Mouse (Mus musculus) liver, embryonic 16.5 days (tissue): ENCODE results near the gene Gm5938. TPM values are rescaled to one million over a fixed set of nuclear protein-coding genes. Genes with fewer than 3 reads are reported as not detected.

ENCODE experiments used
- ATAC-seq: fragments of 200-750 bp; cut with Nextera tagmentation; 2 replicates; pipeline ENCODE4 v1.8.0; 2017; ENCODE audit warnings: low read depth, mild to moderate bottlenecking, moderate number of reproducible peaks, moderate library complexity
- H3K27ac ChIP-seq: fragments of 300-500 bp; sonication (generic); 2 replicates; pipeline ENCODE4 v1.5.1; 2014; ENCODE audit warnings: mild to moderate bottlenecking, low read length
- H3K27me3 ChIP-seq: fragments of 300-500 bp; sonication (generic); 2 replicates; pipeline ENCODE4 v1.6.1; 2014; ENCODE audit warnings: low read depth, low read length, mixed read lengths; ENCODE audit not compliant: control insufficient read depth, insufficient read depth
- H3K36me3 ChIP-seq: fragments of 300-500 bp; sonication (generic); 2 replicates; pipeline ENCODE4 v1.6.1; 2014; ENCODE audit warnings: mild to moderate bottlenecking; ENCODE audit not compliant: control insufficient read depth, insufficient read depth
- H3K4me1 ChIP-seq: fragments of 300-500 bp; sonication (generic); 2 replicates; pipeline ENCODE4 v1.6.1; 2014; ENCODE audit warnings: low read depth, low read length, mixed read lengths; ENCODE audit not compliant: control insufficient read depth
- H3K4me2 ChIP-seq: fragments of 300-500 bp; sonication (generic); 2 replicates; pipeline ENCODE4 v1.6.1; 2014; ENCODE audit warnings: low read depth, low read length, mixed read lengths
- H3K4me3 ChIP-seq: fragments of 300-500 bp; sonication (generic); 2 replicates; pipeline ENCODE4 v1.5.1; 2014; ENCODE audit warnings: low read depth, mild to moderate bottlenecking, low read length
- H3K9ac ChIP-seq: fragments of 300-500 bp; sonication (generic); 2 replicates; pipeline ENCODE4 v1.6.1; 2014; ENCODE audit warnings: low read depth, low read length
- H3K9me3 ChIP-seq: fragments of 300-500 bp; sonication (generic); replicated peaks from 2 replicates; pipeline ENCODE4 v1.6.1; 2016; ENCODE audit warnings: low read length; ENCODE audit not compliant: control insufficient read depth
- WGBS: fragments of 180-500 bp; shearing (Covaris S2); extraction: QIAGEN DNeasy Blood & Tissue Kit; methylation state at CpG from one replicate; pipeline ENCODE4 v1.1.7; 2014; ENCODE audit not compliant: insufficient replicate concordance; 5-methylcytosine and 5-hydroxymethylcytosine counted together
- polyA plus RNA-seq: library from polyadenylated mRNA; unstranded; fragments of >200 nt; fragmentation: Nextera tagmentation; extraction: Ambion mirVana; gene quantifications from 2 replicates; pipeline ENCODE4 v1.2.1, GENCODE M21; 2015

Gm5938 gene
- not detected in 2 replicates for polyA plus RNA-seq

- H3K9me3 ChIP-seq = no peaks in the 10 kb centered on the region
- H3K27ac ChIP-seq = no peak within 1 kb of the TSS
- H3K4me3 ChIP-seq = no peak within 1 kb of the TSS
- H3K4me1 ChIP-seq = no peaks in the 10 kb centered on the region
- H3K4me2 ChIP-seq = no peak within 1 kb of the TSS
- no peak for ATAC-seq
- H3K9ac ChIP-seq = no peak within 1 kb of the TSS
- 21% methylated on average over 1 of the region's 1 CpGs for WGBS
- no peaks in the 10 kb centered on the region for H3K27me3 ChIP-seq
- H3K36me3 ChIP-seq = no peaks in the 10 kb centered on the region
Observed at GRCm38 (mm10) chrX:78125167-78125566, at the start of gene Gm5938. Gene Gm5938 (plus strand): TSS chrX:78125467.

DNA sequence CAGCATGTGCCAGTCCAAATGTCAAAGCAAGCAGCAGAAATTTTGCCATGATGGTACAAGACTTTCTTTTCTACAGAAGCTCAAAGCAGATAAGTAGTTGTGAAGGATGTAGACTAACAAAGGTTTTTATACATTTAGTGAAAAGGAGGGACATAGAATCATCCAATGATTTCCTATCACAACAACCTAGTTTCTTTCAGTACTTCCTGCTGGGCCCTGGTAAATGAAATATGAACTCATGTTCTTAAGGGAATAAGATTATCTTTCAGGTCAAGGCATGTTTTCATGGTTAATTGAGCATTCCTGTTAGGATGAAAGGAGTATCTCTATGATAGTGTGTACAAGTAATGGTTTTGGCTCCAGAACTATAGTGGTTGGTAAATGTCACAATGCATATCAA, 34.0 kb upstream of the Gm5938 start, which contains the start of gene Obp1a:
Gene Obp1a (minus strand): TSS at position 101 of the 400 bp plus-strand sequence.
- H3K4me3 ChIP-seq = no peak within 1 kb of the TSS
- H3K9ac ChIP-seq = no peak within 1 kb of the TSS
- no peak within 1 kb of the TSS for H3K27ac ChIP-seq
- no peak within 1 kb of the TSS for H3K4me2 ChIP-seq
- H3K4me1 ChIP-seq = no peaks in the 10 kb centered on the region
- ATAC-seq = no peak
- no peaks in the 10 kb centered on the region for H3K27me3 ChIP-seq
- H3K36me3 ChIP-seq = no peaks in the 10 kb centered on the region
- no peaks in the 10 kb centered on the region for H3K9me3 ChIP-seq

Other genes with a start within 250 kb of the Gm5938 start
- not detected in 2 replicates for gene 5430402E10Rik, start 200.4 kb upstream of the Gm5938 start, polyA plus RNA-seq
- gene Obp1a, start 34.1 kb upstream of the Gm5938 start, polyA plus RNA-seq = not detected in 2 replicates
- gene Obp1b, start 61.3 kb downstream of the Gm5938 start, polyA plus RNA-seq = not detected in 2 replicates
- gene Gm14743, start 120.5 kb downstream of the Gm5938 start, polyA plus RNA-seq = not detected in 2 replicates
- gene 4930480E11Rik, start 244.2 kb downstream of the Gm5938 start, polyA plus RNA-seq = not detected in 2 replicates